Mouse (Mus musculus) thymus, postnatal 25 days (tissue): Measurements from ENCODE around the gene Srbd1.
A peak's percentile ranks its signal among the peaks of the same experiment; 100 is the strongest.

Experiments used
- DNase-seq: peaks from one replicate; pipeline ENCODE4 v3.0.0; 2022

Srbd1 gene

DNA sequence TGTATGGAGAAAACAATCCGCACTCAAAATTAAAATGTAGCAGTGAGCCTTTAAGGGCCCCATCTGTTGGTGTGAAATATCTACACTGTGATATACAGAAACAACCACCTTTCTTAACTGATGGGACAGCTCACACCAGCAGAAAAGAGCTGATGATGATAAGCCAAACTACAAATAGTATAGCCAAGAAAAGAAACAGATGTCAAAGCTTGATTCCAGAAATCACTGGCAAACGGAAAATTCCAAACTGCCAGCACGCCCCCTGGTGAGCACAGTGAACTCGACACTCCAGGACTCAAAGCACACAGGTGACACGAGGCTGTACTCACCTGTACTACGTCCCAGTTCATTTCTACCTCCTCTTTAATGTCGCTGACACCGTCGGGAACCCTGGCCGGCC lies 9.1 kb downstream of the Srbd1 start:
- DNase-seq = no peak

DNA sequence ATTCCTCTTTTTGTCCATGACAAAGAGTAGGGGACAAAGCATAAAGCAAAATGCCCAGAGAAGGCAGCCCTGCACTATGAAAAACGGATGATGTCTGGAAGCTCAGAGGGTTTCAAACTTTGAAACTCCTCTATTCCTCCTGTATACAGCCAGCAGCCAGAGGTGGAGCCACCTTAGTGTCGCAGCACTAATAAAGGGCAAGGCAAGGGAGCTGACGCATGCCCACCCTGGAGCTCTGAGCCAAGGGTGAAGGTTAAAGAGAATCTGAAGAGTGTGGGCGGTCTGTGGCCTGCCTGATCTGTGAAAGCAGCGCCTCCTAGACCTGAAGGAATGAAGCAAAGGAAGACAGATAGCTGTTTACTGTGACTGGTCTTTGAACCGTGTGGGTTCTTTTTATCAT lies 10.5 kb downstream of the Srbd1 start:
- no peak for DNase-seq

DNA sequence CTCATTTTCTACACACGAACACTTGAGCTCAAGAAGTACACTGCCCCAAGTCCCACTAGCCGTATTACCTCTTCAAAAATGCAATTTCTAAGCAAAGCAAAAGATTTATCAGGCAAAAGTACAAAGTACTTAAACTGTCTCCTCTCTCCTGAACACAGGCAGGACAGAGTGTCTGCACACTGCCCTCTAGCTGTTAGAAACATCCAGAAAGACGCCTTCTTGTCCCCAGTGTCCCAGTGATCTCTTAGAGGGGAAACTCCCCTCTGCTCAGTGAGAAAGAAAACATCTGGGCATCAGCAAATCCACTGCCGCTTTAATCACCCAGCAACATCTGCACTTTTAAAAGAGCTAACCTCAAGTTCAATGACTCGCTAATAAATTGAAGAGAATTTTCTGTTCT lies 12.4 kb downstream of the Srbd1 start:
- no peak for DNase-seq

DNA sequence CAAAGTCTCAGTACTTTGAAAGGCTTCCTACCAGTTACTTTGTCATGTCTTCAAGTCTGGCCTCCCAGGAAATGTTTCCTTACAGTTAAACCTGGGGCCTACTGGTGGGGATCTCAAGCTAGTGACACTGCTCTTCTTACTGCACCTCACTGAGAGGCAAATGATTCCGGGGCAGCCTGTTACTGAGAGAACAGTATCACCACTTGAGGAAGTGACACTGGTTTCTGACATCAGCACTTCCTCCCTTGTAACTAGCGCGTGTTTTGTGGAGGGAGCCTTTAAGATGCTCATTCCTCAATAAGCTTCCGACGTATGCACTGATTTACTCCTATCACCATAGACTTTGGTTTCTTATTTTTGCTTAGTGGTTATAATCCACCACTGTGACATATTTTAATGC lies 16.8 kb downstream of the Srbd1 start:
- DNase-seq = no peak

DNA sequence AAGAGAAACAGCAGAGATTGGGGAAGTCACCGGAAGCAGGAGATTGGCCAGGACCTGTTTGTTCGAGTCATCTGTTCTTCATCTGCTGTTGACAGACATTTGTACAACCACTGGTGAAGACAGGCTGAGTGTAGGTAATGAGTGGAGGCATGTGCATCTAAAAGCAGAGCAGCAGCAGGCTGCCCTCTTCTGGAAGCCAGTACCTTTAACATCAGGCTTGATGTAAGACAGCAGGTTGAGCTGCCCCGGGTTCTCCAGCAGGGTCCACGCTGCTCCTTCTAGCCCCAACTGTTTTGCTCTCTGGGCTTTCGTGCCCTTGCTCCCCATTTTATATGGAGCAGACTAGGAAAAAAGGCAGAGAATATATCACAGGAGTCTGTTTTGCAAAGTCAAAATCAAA lies 19.1 kb downstream of the Srbd1 start:
- DNase-seq = no peak

DNA sequence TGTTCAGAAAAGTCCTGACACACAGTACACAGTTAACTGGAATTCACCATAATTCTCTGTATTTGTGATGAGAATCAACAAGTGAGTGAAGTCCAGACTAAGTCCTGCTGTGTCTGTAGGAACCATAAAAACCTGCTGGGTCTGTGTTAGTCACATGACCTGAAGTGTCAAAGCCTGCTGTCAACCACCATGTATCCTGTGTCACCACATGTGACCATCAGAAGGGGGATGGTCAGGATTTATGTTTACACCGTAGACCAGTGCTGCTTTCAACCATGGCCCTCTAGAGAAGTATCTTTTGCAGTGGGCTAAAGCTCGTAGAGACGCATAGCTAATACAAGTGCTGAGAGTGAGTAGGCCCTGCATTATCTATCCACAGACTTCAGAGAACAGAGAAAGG lies 21.8 kb downstream of the Srbd1 start:
- DNase-seq = no peak

DNA sequence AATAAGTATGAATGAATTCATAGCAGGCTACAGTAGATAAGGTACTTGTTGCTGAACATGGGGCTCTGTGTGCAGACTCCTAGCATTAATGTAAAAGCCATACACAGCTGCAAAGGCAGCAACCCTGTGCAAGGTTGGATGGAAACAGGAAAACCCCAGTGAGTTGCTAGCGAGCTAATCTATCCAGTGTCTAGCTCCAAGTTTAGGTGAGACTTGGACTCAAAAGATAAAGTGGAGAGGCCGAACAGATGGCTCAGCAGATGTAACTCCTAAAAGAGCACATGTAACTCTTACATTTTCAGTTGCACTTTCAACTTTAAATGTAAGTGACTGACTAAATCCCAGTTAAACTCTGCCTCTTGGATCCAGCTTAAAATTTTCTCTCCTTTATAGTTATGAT lies 48.1 kb downstream of the Srbd1 start:
- no peak for DNase-seq

DNA sequence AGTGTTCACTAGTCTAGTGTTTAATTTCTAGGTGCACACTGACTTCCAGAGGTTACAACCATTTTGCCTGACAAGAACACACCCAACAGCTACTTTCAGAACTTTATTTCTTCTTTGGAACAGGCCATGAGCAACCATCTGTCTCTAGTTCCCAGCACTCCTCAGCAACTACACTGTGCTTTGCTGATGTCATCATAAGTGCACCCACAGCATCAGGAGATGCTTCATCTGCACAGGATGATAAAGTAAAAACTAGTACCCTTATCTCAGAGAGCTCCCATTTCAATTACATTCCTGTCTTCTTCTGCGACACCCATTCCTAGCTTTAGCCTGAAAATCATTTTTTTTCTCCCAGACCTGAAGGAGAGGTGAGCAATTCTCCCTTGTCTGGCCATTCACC lies 51.9 kb downstream of the Srbd1 start:
- no peak for DNase-seq

DNA sequence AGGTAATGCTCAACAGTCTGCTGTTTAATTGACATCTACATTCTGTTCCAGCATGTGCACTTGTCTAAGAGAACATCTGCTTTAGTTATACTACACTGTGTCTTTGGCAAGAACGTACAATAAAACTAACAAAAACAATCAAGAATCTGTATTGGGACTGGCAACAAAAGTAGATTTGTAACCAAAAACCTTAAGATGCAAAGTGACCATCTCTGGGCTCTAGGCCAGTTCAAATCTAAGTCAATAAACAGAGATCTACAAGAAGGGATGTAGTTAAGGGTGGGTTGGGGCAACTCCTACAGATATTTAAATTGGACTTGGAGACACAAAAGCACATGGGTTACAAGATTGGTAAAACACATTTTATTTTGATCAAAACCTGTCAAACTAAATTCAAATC lies 53.3 kb downstream of the Srbd1 start:
- DNase-seq = no peak

DNA sequence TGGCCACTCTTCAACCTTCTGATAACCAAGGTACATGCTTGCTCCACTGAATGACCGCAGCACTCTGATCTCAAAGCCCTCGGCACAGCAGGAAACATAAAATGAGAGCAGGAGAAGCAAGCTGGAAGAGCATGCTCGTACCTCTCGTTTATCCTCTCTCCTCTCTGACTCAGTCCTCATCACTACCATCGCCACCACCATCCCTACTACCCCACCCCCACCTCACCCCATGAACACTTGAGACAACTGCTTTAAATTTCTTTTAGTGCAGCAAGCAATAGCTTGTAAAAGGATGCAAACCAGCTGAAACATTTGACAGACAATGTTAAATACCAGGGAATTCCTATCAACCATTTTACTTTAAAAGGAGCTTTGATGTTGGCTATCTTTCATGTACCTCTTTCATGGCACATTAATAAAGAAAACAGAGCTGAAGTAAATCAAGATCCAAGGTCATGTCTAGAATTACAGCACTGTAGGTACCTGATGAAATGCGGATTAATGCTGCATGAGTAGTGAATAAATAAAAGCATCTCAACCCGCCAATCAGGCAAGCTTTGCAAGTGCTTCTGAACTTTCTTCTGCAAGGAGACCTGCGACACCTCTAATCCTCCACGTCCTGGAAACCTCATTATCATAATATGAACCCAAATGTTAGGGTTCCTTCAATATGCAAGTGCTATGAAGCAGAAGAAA lies 54.9 kb downstream of the Srbd1 start:
- DNase-seq = no peak

DNA sequence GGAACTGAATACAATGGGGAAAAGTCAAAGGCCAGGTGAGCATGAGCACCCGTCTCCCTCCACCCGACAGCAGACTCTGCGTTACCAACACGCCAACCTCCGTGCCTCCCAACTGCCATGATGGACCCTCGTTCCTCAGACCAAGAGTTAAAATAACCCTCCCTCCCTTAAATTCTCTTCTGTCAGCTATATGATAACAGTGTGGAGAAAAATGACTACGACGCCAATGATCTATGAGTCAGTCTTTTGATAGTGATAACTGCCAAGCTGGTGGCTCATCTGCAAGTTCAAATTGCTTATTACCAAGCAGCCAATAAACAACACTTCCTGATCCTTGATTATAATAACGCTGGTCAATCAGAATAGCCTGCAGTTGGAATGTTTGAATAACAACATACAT lies 57.1 kb downstream of the Srbd1 start:
- no peak for DNase-seq

DNA sequence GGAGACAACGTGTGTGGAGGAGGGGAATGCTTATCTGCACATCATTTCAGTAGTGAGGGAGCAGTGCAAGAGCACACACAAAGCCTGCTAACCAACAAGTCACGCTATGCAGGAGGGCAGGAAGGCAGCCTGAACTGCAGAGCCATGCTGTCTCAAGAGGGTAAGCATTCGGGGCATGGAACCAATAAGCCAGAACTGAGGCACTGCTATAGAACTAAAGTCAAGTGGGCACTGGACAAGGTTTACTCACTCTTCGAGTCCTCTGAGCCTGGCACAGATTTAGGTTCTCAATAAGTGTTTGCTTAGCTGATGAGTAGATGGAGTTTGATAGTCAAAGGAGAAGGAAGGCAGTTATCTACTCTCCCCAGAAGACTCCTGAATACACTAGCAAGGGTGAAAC lies 58.8 kb downstream of the Srbd1 start:
- DNase-seq = no peak

DNA sequence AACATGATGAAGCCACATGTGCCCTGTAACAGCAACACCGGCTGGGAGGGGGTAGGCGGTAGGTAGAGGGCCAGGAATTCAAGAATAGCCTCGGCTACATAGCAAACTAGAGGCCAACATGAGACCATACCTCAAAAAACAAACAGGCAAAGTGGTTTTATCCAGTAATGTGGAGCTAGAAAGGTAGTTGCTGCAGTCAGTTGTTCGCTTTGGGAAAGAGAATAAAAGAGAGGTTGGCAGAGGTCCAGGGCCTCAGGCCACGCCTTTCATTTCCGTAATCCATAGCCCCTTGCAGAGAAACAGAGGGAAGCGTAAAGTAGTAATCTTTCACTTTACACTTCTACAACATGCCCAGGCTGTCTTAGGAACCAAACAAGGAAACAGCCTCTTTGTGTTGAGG lies 61.8 kb downstream of the Srbd1 start:
- no peak for DNase-seq

DNA sequence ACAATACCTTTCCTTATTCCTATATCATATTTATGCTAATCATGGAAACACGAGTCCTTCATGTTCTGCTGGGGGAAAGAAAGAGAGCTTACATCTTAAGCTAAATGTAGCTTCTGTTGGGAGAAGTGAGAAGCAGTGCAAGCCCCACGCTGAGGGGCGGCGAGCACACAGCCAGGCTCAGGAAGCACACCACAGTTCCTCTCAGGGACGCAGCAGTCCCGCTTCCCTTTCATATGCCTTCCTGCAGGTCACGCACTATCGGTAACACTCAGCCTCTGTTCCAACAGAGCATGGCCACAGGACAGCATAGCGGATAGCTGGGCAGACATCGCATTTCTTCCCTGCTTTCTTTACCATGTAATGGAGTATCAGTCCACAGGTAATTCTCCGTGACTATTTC lies 66.9 kb downstream of the Srbd1 start:
- no peak for DNase-seq

DNA sequence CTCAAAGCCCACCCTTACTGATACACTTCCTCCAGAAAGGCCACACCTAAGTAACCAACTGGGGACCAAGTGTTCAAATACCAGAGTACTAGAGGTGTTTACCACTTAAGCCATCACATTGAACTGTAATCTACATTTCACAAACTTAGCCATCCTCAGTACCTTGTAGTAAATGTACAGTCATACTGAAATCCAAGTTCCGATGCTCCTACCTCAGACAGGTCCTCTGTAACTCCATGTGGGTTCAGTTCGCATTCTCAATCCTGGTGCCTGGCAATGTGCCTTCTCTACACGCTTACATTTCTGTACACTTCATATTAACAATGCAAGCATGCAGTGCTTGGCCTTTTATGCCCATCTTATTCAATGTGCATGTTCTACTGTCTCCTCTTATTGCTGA lies 77.5 kb downstream of the Srbd1 start:
- DNase-seq = no peak

DNA sequence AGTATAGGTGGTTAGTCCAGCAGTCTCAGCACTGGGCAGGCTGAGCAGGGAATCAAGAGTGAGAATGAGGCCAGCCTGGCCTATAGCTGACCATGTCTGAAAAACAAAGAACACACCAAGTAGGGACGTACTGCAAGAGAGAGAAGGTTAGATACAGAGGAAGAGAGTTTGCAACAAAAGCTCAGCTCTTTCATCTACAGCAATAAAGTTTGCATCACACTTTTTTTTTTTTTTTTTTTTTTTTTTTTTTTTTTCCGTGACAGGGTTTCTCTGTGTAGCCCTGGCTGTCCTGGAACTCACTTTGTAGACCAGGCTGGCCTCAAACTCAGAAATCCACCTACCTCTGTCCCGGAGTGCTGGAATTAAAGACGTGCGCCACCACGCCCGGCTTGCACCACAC lies 79.1 kb downstream of the Srbd1 start:
- DNase-seq = no peak

DNA sequence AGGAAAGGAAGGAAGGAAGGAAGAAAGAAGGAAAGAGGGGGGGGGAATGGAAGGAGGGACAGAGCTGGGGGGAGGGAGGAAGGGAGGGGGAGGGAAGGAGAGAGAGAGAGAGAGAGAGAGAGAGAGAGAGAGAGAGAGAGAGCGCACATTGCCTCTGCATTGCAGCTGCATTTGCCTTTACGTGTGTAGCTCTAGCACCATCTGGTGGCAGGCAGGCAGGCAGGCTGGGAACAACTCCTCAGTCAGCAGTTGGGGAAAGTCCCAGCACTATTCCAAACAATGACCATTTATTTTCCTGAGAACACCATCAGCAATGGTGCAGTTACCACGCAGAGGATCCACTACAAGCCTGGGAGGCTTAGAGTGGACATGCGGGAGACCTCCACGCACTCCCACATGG lies 81.5 kb downstream of the Srbd1 start:
- DNase-seq = peak; percentile 49

DNA sequence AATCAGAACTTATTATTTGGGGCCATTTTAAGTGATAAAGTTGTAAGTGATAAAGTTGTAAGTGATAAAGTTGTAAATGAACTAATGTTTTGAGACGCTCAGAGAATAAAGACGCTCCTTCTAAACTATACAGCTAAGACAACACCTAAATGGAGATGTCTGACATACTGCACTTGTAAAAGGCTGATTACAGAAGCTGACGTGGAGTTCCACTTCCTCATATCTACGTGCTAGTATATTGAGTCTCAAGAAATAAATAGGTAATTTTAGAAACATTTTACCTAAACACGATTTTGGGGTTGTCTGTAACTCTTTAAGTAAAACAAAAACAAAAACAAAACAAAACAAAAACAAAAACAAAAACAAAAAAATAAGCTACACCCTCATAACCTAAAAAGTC lies 84.1 kb downstream of the Srbd1 start:
- DNase-seq = no peak

DNA sequence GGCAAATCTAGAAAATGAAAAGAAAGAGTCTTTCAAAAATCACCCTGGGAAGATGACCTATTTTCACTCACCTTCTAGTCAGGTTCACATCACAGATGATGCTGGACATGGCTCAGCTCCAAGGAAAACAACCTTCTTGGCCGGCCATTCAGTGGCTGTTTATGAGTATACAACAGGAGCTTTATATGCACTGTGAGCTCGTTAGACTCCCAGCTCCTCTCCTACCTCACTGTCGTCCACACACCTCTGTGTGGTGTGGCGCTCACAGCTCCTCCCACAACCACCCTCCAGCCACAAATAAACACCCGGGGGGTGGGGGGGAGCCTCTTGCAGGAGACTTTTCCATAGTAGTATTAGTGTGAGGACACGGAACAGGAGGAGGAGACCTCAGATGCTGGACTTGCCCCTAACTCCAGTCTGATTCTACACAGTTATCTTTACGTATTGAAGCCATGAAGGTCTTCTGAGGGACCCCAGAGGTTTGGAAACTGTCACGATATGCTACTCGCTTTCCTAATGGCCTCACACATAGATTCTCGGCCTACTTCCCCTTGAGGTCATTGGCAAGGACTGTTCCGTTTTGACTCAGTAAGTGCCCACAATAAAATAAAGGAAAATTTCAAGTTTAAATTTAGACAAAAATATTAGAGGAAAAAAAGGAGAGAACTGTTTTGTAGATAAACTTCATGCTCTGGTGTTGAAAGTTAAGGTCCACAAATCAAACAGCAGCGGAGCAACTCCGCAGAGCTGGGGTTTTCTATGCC lies 104.6 kb downstream of the Srbd1 start:
- DNase-seq = no peak

DNA sequence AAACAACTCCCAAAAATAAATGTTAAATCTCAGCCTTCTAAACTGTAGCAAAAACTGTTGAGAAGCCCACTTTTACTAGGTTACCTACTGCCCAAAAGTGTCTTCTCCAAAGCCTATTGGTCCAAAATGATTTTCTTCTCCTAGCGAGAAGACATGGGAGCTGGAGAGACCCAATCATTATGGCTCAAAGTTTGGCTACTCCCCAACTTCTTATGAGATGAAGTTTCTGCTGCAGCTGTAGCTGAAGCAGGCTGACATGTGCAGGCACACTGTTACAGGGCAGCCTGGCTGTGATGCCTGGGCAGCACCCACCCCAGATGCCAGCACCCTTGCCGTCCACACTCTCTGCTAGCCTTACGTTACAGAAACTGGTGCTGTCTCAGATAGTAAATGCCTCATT lies 105.2 kb downstream of the Srbd1 start:
- DNase-seq = no peak

DNA sequence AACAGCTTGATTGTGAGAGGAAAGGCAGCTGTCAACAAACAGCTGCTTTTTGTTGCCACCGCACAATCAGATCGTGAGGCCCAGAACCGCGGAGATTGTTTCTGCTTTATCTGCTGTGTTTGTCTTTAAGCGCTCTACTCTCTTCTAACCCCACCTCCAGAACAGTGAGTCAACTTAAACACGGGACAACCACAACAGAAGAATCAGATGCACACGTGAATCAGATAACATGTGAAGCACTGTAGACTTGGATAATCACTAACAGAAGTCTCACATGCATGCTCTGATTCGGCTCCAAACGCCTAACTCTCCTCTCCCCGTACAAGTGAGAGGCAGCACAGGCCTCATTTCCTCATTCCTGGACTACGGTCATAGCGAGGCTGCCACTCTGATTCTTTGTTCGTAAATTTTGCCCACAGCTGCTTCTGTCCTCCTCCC lies 106.7 kb downstream of the Srbd1 start:
- no peak for DNase-seq

DNA sequence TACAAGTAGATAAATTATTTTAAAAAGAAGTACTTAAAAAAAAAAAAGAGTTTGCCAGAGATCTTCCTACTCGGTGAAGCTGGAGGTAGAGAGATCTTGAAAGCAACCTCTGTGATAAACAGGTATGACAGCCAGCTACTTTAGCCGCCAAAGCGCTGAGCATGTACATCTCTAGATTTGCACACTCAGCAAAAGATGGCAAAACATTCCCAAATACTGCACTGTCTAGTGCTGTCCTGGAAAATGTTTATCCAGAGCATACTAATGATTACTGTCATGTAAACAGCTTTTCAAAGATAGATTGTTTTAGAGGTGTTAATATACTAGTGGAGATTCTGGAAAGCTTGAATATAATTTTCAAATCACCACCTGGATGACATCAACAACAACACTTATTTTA lies 109.4 kb downstream of the Srbd1 start:
- DNase-seq = no peak

DNA sequence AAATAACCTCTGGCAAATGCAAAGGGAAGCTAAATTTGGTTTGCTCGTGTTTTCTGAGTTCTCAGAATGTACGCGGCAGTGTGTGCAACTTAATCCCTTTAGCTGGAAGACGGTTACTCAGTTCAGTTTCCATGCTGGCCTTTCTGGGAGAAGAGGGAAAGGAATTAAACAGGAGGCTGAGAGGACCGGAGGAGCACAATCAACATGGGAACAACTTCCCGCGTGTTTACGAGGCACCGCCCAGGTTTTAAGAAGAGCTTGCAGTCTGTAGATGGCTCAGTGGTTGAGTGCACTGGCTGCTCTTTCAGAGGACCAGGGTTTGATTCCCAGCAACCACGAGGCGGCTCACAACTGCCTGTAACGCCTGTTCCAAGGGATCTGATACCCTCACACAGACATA lies 109.8 kb downstream of the Srbd1 start:
- DNase-seq = no peak

DNA sequence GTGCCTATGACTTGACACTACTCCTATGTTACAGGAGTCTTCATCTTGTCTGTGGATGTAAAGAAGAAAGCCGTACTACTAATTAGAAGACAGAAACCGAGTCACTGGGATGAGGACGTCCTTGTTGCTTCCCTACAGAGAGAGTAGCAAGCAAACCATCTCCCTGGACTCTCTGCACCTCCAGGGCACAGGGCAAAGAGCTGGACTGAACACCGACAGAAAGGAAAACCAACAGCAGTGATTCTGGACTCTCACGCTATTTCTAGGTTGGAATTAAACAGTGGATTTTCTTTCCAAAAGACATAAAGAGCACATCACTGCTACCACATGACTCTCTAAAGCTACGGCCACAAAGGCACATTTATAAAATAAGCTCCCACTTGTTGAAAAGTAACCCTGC lies 110.3 kb downstream of the Srbd1 start:
- no peak for DNase-seq

DNA sequence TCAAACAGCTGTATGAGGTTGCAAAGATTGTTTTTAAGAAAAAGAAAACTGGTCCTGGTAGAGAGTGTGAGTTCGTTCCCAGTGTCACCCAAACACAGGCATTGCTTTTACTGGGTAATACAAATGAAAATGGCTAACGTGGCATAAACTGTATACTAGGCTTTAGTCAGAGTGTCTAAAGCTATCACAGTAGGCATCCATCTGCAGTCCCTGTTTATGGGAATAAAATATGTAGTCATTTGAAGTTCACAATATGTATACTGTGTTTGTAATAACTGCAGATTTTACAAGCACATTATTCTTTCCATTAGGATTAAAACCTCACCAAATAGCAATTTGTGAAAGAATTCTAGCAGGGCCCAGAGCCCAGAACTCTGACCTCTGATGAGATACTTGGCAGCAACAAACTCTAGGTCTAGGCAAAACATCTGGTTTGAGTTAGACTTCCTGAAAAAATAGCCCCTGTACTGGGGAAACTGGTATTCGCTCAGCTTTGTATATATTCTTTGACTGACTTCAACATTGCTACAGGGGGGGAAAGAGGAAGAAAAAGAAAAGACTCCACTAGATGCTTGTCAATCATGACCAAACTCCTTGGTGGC lies 112.8 kb downstream of the Srbd1 start:
- no peak for DNase-seq
